Comparison of ENCODE assay signal across 11 mouse cellular contexts in genomic region chr12:55720319-55720718, GRCm38 (mm10).
DNase-seq lines count a peak whose midpoint lies in the region; ATAC-seq and TF ChIP-seq lines count a peak whose summit lies in the region.
"Had no signal": no experiment of that assay in that cellular context is flagged by ENCODE, and none has a peak within 500 bp of the region (broad histone marks: within the 10 kb centered on the region; RNA-seq: fewer than 3 reads in every experiment).

No protein-coding gene starts in this region.

- no peak for ATAC-seq in heart, postnatal 0 days (ENCODE audit: insufficient read depth, low read depth)
- ATAC-seq in heart, embryonic 12.5 days (ENCODE audit: insufficient number of reproducible peaks, low FRiP score): no peak
- no peak for ATAC-seq in midbrain, embryonic 14.5 days (ENCODE audit: low FRiP score, low TSS enrichment)
- no peak for ATAC-seq in midbrain, embryonic 13.5 days
- ATAC-seq in common myeloid progenitor, adult 5-6 weeks (replicated peaks; ENCODE audit: low read depth, poor library complexity, severe bottlenecking): peak; percentile 81

- peak; percentile 72 for TF ChIP-seq CTCF in heart, postnatal 0 days (IDR thresholded peaks at IDR 0.05; ENCODE audit: low read depth)

- H3K36me3 ChIP-seq in heart, postnatal 0 days (replicated peaks; ENCODE audit: control insufficient read depth, insufficient read depth, low read length): peaks cover 52% of the 10 kb centered on the region
- peaks cover 34% of the 10 kb centered on the region for H3K36me3 ChIP-seq in heart, embryonic 12.5 days
- peaks cover 36% of the 10 kb centered on the region for H3K36me3 ChIP-seq in midbrain, embryonic 14.5 days (ENCODE audit: control insufficient read depth, insufficient read depth, low read length)
- H3K36me3 ChIP-seq in midbrain, embryonic 13.5 days: peaks cover 33% of the 10 kb centered on the region

- no peaks in the 10 kb centered on the region for H3K9me3 ChIP-seq in heart, postnatal 0 days (replicated peaks; ENCODE audit: control insufficient read depth, low read length)
- H3K9me3 ChIP-seq in heart, embryonic 12.5 days (replicated peaks): no peaks in the 10 kb centered on the region
- H3K9me3 ChIP-seq in midbrain, embryonic 14.5 days (ENCODE audit: control insufficient read depth, low read length): no peaks in the 10 kb centered on the region
- H3K9me3 ChIP-seq in midbrain, embryonic 13.5 days: no peaks in the 10 kb centered on the region
- H3K9me3 ChIP-seq: heart, embryonic 13.5 days; limb, embryonic 13.5 days had no signal

- H3K4me1 ChIP-seq in heart, postnatal 0 days (ENCODE audit: control insufficient read depth, insufficient read depth): no peaks in the 10 kb centered on the region
- H3K4me1 ChIP-seq in heart, embryonic 12.5 days (replicated peaks): no peaks in the 10 kb centered on the region
- no peaks in the 10 kb centered on the region for H3K4me1 ChIP-seq in midbrain, embryonic 14.5 days (ENCODE audit: control insufficient read depth, insufficient read depth, low read length)
- no peaks in the 10 kb centered on the region for H3K4me1 ChIP-seq in midbrain, embryonic 13.5 days (replicated peaks)
- H3K4me1 ChIP-seq: heart, embryonic 13.5 days; limb, embryonic 13.5 days had no signal

- no peaks in the 10 kb centered on the region for H3K27me3 ChIP-seq in heart, postnatal 0 days (ENCODE audit: control insufficient read depth, insufficient read depth, low read length)
- H3K27me3 ChIP-seq in heart, embryonic 12.5 days (replicated peaks): no peaks in the 10 kb centered on the region
- no peaks in the 10 kb centered on the region for H3K27me3 ChIP-seq in midbrain, embryonic 14.5 days (ENCODE audit: control insufficient read depth, insufficient read depth, low read length)
- H3K27me3 ChIP-seq in midbrain, embryonic 13.5 days: no peaks in the 10 kb centered on the region
- H3K27me3 ChIP-seq: heart, embryonic 13.5 days; limb, embryonic 13.5 days had no signal

- H3K4me2 ChIP-seq in heart, postnatal 0 days (ENCODE audit: low read depth, low read length): no peak overlapping the region
- H3K4me2 ChIP-seq in heart, embryonic 12.5 days: no peak overlapping the region
- no peak overlapping the region for H3K4me2 ChIP-seq in midbrain, embryonic 14.5 days (ENCODE audit: low read length)
- H3K4me2 ChIP-seq in midbrain, embryonic 13.5 days (replicated peaks): no peak overlapping the region
- H3K4me2 ChIP-seq: heart, embryonic 13.5 days; limb, embryonic 13.5 days had no signal

- WGBS in heart, postnatal 0 days: 76% methylated on average over 1 of the region's 1 CpGs
- WGBS in heart, embryonic 12.5 days: 70% methylated on average over 1 of the region's 1 CpGs
- 55% methylated on average over 1 of the region's 1 CpGs for WGBS in midbrain, embryonic 14.5 days
- 64% methylated on average over 1 of the region's 1 CpGs for WGBS in midbrain, embryonic 13.5 days

- intact Hi-C loops in gastrocnemius, postnatal 36 days (cut with DNase I): no loop called here

- no peak for TF ChIP-seq EP300 in heart, postnatal 0 days (IDR thresholded peaks at IDR 0.05; ENCODE audit: low read depth)

- no peak overlapping the region for H3K9ac ChIP-seq in heart, postnatal 0 days (replicated peaks; ENCODE audit: low read depth, low read length)
- no peak overlapping the region for H3K9ac ChIP-seq in heart, embryonic 12.5 days
- no peak overlapping the region for H3K9ac ChIP-seq in midbrain, embryonic 14.5 days (replicated peaks; ENCODE audit: low read length)
- H3K9ac ChIP-seq in midbrain, embryonic 13.5 days (replicated peaks): no peak overlapping the region
- H3K9ac ChIP-seq: heart, embryonic 13.5 days; limb, embryonic 13.5 days had no signal

- H3K27ac ChIP-seq in heart, postnatal 0 days (ENCODE audit: low read depth): no peak overlapping the region
- no peak overlapping the region for H3K27ac ChIP-seq in heart, embryonic 12.5 days (ENCODE audit: poor library complexity, severe bottlenecking)
- H3K27ac ChIP-seq in midbrain, embryonic 14.5 days (replicated peaks; ENCODE audit: low read depth, low read length): no peak overlapping the region
- H3K27ac ChIP-seq in midbrain, embryonic 13.5 days: no peak overlapping the region
- H3K27ac ChIP-seq: heart, embryonic 13.5 days; limb, embryonic 13.5 days had no signal

- no peak overlapping the region for H3K4me3 ChIP-seq in heart, postnatal 0 days (ENCODE audit: low read depth, low read length)
- H3K4me3 ChIP-seq in heart, embryonic 12.5 days: no peak overlapping the region
- H3K4me3 ChIP-seq in midbrain, embryonic 14.5 days (replicated peaks; ENCODE audit: low read depth, low read length): no peak overlapping the region
- H3K4me3 ChIP-seq in midbrain, embryonic 13.5 days (replicated peaks): no peak overlapping the region
- H3K4me3 ChIP-seq: heart, embryonic 13.5 days; limb, embryonic 13.5 days had no signal

- peak; percentile 28 for DNase-seq in heart, postnatal 0 days (ENCODE audit: low spot score)
- peak; percentile 81 for DNase-seq in midbrain, embryonic 14.5 days
- DNase-seq in retina, postnatal 1 day: peak; percentile 63
- no peak for DNase-seq in gastrocnemius, postnatal 36 days
- no peak for DNase-seq in right cerebral cortex, postnatal 36 days (ENCODE audit: low spot score in 2 of 2)
- DNase-seq: adrenal gland, postnatal 25 days had no signal

Comparison
In these comparisons a context has a peak if more than half of its experiments do, and no peak if none do; other contexts are left out.
1. DNase-seq: peak in heart, postnatal 0 days (single experiment), midbrain, embryonic 14.5 days (single experiment) and retina, postnatal 1 day (single experiment); none in gastrocnemius, postnatal 36 days (0 of 2) and right cerebral cortex, postnatal 36 days (0 of 2).